Mouse (Mus musculus): ENCODE data around the gene Ankrd52. TPM values are rescaled to one million over a fixed set of nuclear protein-coding genes. Genes with fewer than 3 reads are reported as not detected.

The Ankrd52 gene
- polyA plus RNA-seq, 1 experiment from 2014 or later, result 13.2 TPM

DNA sequence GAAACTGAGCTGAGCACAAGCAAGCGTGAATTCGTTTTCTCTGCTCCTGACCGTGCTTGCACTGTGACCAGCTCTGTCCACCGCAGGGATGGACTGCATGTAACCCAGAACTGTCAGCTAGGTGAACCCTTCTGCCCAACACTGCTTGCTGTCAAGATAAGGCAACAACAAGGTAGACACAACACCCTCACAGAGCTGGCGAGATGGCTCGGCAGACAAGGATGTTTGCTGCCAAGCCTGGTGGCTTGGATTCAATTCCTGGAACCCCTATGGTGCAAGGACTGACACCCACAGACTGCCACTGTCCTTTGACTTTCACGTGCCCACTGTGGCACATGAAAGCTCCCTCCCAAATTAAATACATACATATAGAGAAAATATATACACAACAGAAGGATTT lies 27.0 kb downstream of the Ankrd52 start:
- Histone ChIP-seq H3K4me3 (replicated peaks; ENCODE audit: low read length) (no peak overlapping the region), H3K9ac (replicated peaks; ENCODE audit: low read depth, low read length) (no peak overlapping the region), H3K36me3 (ENCODE audit: control insufficient read depth, insufficient read depth) (no peaks in the 10 kb centered on the region), H3K9me3 (ENCODE audit: control insufficient read depth, low read length) (no peaks in the 10 kb centered on the region), H3K27me3 (replicated peaks; ENCODE audit: control insufficient read depth, insufficient read depth, low read length) (no peaks in the 10 kb centered on the region), H3K4me1 (replicated peaks; ENCODE audit: control insufficient read depth, insufficient read depth, low read length) (peaks cover 11% of the 10 kb centered on the region), H3K4me2 (ENCODE audit: low read length) (no peak overlapping the region), H3K27ac (ENCODE audit: low read length) (no peak overlapping the region)
- 76% methylated on average over 7 of the region's 7 CpGs for WGBS
- ATAC-seq, result no peak

DNA sequence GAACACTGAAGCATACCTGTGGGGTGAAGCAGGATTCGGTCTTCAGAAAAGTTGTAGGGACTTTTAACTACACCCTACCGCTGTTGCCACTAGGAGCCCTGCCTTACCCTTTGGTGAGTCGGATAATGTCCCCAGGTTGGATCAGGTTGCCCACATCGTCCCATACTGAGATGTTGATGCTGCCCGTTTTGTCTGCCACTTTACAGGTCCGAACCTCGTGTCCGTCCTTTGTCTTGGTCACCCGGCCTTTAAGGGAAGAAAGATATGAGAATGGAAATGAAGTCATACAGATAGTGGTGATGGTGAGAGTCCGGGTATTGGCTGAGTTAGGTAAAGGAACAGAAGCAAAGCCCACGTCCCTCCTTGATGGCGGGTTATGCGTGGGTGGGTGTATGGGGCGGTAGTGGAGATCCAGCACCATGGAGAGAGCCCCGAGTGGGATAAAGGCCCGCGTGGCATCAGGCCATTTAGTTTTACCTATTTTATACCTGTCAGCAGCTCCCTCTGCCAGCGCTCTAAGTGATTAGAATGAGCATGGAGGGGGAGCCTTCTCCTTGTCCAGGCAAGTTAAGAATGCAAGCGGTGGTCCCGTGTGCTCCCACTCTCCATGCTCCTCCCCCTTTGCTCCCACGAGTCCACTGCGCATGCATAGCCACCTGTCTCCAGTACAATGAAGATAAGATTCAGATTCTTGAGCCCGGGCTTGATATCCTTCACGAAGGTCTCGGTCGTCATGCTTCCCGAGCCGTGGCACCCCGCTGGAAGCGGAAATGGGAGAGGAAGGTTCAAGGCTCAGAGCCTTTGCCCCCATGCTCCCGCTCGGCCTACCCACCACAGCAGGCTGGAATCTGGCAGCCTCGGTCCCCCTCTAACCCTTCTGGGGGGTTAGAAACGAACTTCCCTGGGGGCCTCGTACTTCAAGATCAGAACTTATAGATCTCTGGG lies 31.9 kb downstream of the Ankrd52 start:
- no peaks in the 10 kb centered on the region for H3K9me3 ChIP-seq (ENCODE audit: control insufficient read depth, low read length)
- peak overlapping the region; percentile 90 for H3K27ac ChIP-seq (ENCODE audit: low read length)
- H3K36me3 ChIP-seq (ENCODE audit: control insufficient read depth, insufficient read depth), result no peaks in the 10 kb centered on the region
- H3K4me1 ChIP-seq (replicated peaks; ENCODE audit: control insufficient read depth, insufficient read depth, low read length), result peaks cover 39% of the 10 kb centered on the region
- 17% methylated on average over 35 of the region's 35 CpGs for WGBS
- ATAC-seq, result peak; percentile 13
- H3K27me3 ChIP-seq (replicated peaks; ENCODE audit: control insufficient read depth, insufficient read depth, low read length), result no peaks in the 10 kb centered on the region
- peak overlapping the region; percentile 89 for H3K9ac ChIP-seq (replicated peaks; ENCODE audit: low read depth, low read length)
- peak overlapping the region; percentile 89 for H3K4me3 ChIP-seq (replicated peaks; ENCODE audit: low read length)
- peak overlapping the region; percentile 88 for H3K4me2 ChIP-seq (ENCODE audit: low read length)

DNA sequence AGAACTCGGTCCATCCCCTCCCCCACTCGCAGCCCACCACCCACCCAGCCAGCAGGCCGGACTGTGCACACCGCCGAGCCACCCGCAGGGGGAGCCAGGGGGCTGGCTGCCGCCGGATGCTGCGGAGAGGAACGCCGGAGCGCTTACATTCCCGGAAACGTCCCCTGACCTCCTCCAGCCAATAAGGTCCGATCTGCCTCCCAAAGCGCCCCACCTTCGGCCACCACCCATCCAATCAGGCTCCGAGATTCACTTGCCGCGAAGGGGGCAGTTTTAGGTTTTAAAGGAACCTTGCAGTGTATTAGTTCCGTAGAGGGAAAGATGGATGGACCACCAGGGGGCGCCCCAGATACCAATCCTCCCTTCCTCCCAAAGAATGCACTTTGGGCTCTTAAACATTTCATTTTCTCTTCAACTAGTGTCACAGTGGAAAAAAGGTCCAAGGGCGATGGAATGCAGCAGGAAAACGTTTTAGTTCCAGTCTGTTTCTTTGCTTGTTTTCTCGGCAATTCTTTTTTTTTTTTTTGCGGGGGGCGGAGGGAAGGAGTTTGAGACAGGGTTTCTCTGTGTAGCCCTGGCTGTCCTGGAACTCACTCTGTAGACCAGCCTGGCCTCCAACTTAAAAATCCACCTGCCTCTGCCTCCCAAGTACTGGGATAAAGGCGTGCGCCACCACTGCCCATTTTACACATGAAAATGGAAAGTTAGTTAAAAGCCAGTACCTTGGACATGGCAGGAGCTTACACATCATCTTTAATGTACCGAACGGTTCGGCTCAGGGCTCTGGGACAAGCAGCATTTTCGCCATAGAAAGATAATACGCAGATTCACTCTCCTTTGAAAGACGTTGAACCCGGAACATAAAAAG lies 33.0 kb downstream of the Ankrd52 start:
- ATAC-seq, result peak; percentile 90
- 5% methylated on average over 36 of the region's 36 CpGs for WGBS
- H3K36me3 ChIP-seq (ENCODE audit: control insufficient read depth, insufficient read depth), result no peaks in the 10 kb centered on the region
- H3K27me3 ChIP-seq (replicated peaks; ENCODE audit: control insufficient read depth, insufficient read depth, low read length), result no peaks in the 10 kb centered on the region
- peak overlapping the region; percentile 90 for H3K27ac ChIP-seq (ENCODE audit: low read length)
- peak overlapping the region; percentile 89 for H3K4me3 ChIP-seq (replicated peaks; ENCODE audit: low read length)
- peaks cover 40% of the 10 kb centered on the region for H3K4me1 ChIP-seq (replicated peaks; ENCODE audit: control insufficient read depth, insufficient read depth, low read length)
- H3K4me2 ChIP-seq (ENCODE audit: low read length), result peak overlapping the region; percentile 88
- H3K9me3 ChIP-seq (ENCODE audit: control insufficient read depth, low read length), result no peaks in the 10 kb centered on the region
- peak overlapping the region; percentile 89 for H3K9ac ChIP-seq (replicated peaks; ENCODE audit: low read depth, low read length)

DNA sequence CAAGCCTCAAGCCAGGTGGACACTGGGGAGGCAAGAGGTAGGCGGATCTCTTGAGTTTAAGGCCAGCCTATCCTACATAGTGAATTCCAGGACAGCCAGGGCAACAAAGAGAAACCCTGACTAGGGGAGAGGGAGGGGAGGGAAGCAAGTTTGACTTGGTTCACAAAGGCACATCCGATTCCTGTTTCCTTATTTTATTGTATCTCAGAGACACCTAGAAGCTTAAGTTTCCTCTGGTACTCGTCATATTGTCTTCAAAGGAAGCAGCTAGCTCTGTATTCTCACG lies 33.6 kb downstream of the Ankrd52 start:
- Histone ChIP-seq H3K4me1 (replicated peaks; ENCODE audit: control insufficient read depth, insufficient read depth, low read length) (peaks cover 40% of the 10 kb centered on the region), H3K9me3 (ENCODE audit: control insufficient read depth, low read length) (no peaks in the 10 kb centered on the region), H3K27me3 (replicated peaks; ENCODE audit: control insufficient read depth, insufficient read depth, low read length) (no peaks in the 10 kb centered on the region), H3K9ac (replicated peaks; ENCODE audit: low read depth, low read length) (no peak overlapping the region), H3K36me3 (ENCODE audit: control insufficient read depth, insufficient read depth) (peaks cover 3% of the 10 kb centered on the region; the same call in 1 of the 2 replicates), H3K4me3 (replicated peaks; ENCODE audit: low read length) (no peak overlapping the region; the same call in 1 of the 2 replicates), H3K27ac (ENCODE audit: low read length) (0 out of 2 replicates have a peak overlapping the region, but pooled peaks have one; percentile 8), H3K4me2 (ENCODE audit: low read length) (peak overlapping the region; percentile 88)
- ATAC-seq, result no peak
- 25% methylated on average over 4 of the region's 4 CpGs for WGBS

DNA sequence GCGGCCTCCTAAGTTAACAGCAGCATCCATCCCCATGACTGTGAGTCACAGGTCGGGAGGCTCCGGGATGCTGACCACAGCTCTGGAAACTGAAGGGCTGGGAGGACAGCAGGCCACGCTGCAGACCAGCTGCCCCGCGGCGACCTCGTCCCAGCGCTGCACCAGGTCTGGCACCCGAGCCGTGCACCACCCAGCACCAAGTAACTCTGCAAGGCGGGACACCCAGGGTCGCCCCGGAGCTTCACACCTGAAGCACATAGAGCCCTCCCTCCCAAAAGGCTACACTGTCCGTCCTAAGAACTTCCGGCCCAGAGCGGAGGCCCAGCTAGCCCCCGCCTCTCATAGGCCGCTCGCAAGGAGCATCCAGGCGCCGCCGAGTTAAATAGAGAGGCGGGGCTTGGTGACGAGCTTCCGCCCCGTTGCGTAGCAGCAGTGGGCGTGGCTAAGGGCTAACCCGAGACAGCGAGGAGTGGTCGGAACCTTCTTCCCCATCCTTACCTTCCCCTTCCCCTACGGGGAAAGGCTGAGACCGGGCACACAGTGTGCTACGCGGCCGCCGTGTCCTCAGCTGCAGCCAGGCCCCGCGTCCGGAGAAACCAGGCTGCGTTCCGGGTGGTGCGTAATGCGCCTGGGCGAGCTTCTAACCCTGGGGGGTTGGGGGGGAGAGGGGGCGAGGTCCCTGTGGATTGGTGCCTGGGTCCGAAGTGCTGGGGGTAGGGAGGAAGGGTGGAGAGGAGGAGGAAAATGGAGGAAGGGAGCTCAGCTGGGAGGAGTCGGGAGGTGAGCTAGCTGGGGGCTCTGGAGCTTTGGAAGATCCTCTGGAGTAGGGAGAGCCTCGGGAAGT lies 34.5 kb downstream of the Ankrd52 start, which contains the start of the genes Nabp2 and Rnf41:
Gene Nabp2 (minus strand): TSS at position 282 of the 844 bp plus-strand sequence.
Gene Rnf41 (plus strand): TSS at position 447 of the 844 bp plus-strand sequence.
- no peaks in the 10 kb centered on the region for H3K27me3 ChIP-seq (replicated peaks; ENCODE audit: control insufficient read depth, insufficient read depth, low read length)
- H3K27ac ChIP-seq (ENCODE audit: low read length), result peak within 1 kb of the TSS; percentile 95
- peaks cover 40% of the 10 kb centered on the region for H3K4me1 ChIP-seq (replicated peaks; ENCODE audit: control insufficient read depth, insufficient read depth, low read length)
- peak within 1 kb of the TSS; percentile 88 for H3K4me2 ChIP-seq (ENCODE audit: low read length)
- H3K36me3 ChIP-seq (ENCODE audit: control insufficient read depth, insufficient read depth), result peaks cover 12% of the 10 kb centered on the region
- H3K9ac ChIP-seq (replicated peaks; ENCODE audit: low read depth, low read length), result peak within 1 kb of the TSS; percentile 79
- no peaks in the 10 kb centered on the region for H3K9me3 ChIP-seq (ENCODE audit: control insufficient read depth, low read length)
- WGBS, result under 1% methylated on average over 48 of the region's 50 CpGs
- peak within 1 kb of the TSS; percentile 77 for H3K4me3 ChIP-seq (replicated peaks; ENCODE audit: low read length)
- ATAC-seq, result peak; percentile 86

DNA sequence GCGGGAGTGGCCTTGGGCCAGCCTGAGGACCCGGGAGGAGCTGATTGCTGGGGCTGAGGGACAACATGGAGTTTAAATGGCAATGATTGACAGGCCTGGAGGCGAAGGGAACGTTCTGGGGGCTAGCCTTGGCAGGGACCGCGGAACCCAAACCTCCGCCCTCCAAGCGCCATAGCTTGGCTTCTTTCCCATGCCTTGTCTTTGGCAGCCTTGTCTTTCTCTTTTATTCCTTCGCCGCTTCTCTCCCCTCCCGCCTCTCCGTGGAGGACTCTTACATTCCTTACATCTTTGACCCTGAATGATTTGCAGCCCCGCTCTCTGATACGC lies 35.1 kb downstream of the Ankrd52 start:
- Histone ChIP-seq H3K27me3 (replicated peaks; ENCODE audit: control insufficient read depth, insufficient read depth, low read length) (no peaks in the 10 kb centered on the region), H3K4me2 (ENCODE audit: low read length) (peak overlapping the region; percentile 84), H3K4me1 (replicated peaks; ENCODE audit: control insufficient read depth, insufficient read depth, low read length) (peaks cover 40% of the 10 kb centered on the region), H3K4me3 (replicated peaks; ENCODE audit: low read length) (peak overlapping the region; percentile 77), H3K9me3 (ENCODE audit: control insufficient read depth, low read length) (no peaks in the 10 kb centered on the region), H3K27ac (ENCODE audit: low read length) (peak overlapping the region; percentile 95), H3K9ac (replicated peaks; ENCODE audit: low read depth, low read length) (peak overlapping the region; percentile 79), H3K36me3 (ENCODE audit: control insufficient read depth, insufficient read depth) (peaks cover 17% of the 10 kb centered on the region)
- ATAC-seq, result no peak
- under 1% methylated on average over 14 of the region's 14 CpGs for WGBS

DNA sequence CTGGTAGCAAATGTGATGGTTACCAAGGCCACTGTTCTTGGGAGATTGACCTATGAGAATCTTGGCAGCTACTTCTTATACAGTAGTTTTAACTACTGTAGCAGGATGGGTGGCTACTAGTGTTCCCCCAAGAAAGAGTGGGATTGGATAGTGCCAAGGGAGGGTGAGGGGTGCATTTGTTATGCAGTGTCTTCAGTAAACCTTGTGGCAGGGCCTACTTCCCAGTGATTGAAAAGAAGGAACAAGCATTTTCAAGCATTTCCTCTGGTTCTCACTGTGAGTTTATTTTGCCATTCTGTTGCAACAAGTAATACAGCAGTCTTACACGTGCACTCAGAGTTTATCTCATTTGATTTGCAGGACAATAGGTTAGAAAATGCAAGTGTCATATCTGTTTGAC lies 35.6 kb downstream of the Ankrd52 start:
- Histone ChIP-seq H3K9me3 (ENCODE audit: control insufficient read depth, low read length) (no peaks in the 10 kb centered on the region), H3K9ac (replicated peaks; ENCODE audit: low read depth, low read length) (peak overlapping the region; percentile 79), H3K36me3 (ENCODE audit: control insufficient read depth, insufficient read depth) (peaks cover 17% of the 10 kb centered on the region), H3K4me1 (replicated peaks; ENCODE audit: control insufficient read depth, insufficient read depth, low read length) (peaks cover 40% of the 10 kb centered on the region), H3K4me3 (replicated peaks; ENCODE audit: low read length) (peak overlapping the region; percentile 77), H3K27me3 (replicated peaks; ENCODE audit: control insufficient read depth, insufficient read depth, low read length) (no peaks in the 10 kb centered on the region), H3K4me2 (ENCODE audit: low read length) (peak overlapping the region; percentile 84), H3K27ac (ENCODE audit: low read length) (no peak overlapping the region; the same call in 1 of the 2 replicates)
- ATAC-seq, result no peak
- WGBS, result 40% methylated on average over 1 of the region's 1 CpGs

DNA sequence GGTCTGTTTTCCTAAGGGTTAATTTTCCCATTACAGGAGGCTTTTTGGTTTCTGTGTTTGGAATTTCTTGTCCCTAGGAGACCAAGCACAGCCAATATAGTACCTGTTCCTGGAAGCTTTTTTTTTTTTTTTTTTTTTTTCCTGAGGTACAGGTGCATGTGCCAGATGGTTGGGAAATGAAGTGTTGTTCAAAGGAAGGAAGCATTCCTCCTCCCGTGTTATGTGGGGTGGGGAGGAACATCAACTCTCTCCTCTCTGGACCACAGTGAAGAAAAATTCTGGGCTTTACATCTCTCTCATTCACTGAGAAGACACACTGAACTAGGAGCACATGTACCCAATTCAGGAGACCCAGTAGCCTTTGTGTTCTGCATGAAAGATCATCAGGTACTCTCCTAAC lies 36.2 kb downstream of the Ankrd52 start:
- H3K27ac ChIP-seq (ENCODE audit: low read length), result no peak overlapping the region
- H3K27me3 ChIP-seq (replicated peaks; ENCODE audit: control insufficient read depth, insufficient read depth, low read length), result no peaks in the 10 kb centered on the region
- ATAC-seq, result no peak
- no peaks in the 10 kb centered on the region for H3K9me3 ChIP-seq (ENCODE audit: control insufficient read depth, low read length)
- peak overlapping the region; percentile 84 for H3K4me2 ChIP-seq (ENCODE audit: low read length)
- peaks cover 37% of the 10 kb centered on the region for H3K4me1 ChIP-seq (replicated peaks; ENCODE audit: control insufficient read depth, insufficient read depth, low read length)
- no peak overlapping the region; the same call in 1 of the 2 replicates for H3K4me3 ChIP-seq (replicated peaks; ENCODE audit: low read length)
- H3K36me3 ChIP-seq (ENCODE audit: control insufficient read depth, insufficient read depth), result peaks cover 17% of the 10 kb centered on the region
- 30% methylated on average over 1 of the region's 1 CpGs for WGBS
- H3K9ac ChIP-seq (replicated peaks; ENCODE audit: low read depth, low read length), result no peak overlapping the region
